Mouse (Mus musculus): ENCODE measurements around the gene Gcnt3.

Gene Gcnt3

DNA sequence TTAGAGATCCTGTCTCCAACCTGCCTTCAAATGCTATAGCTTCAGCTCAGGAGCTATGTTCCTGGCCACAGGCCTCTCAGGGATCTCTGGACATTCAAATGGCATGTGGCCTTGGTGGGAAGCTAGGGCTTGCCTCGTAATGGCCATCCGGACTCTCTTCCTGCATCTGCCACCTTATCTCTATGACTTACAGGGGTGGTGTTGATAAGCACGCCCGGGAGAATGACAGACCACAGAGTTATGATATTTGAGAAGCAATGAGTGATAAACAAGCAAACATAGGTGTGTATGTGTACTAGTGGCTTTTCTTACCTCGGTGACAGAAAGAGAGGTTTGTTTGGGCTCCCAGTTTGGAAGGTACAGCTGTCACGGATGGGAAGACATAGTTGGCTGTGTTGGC lies 8.4 kb upstream of the Gcnt3 start:
- in situ Hi-C loops (cut with MseI, MboI), result no loop called here

DNA sequence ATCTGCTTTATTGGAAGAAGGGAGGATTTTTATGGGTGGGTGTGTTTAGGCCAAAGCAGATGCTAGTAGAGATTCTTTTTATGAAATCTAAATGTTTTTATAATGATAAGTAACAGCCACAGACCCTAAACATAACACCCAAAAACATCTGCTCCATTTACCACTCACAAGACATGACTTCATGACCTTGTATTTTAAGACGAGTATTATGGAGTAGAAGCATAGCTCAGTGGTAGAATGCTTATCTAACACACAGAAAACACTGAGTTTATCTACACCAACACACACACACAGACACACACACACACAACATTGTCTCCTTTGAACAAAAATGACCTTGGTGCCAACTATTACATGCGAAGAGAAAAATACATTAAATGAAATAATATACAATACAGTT lies 7.0 kb upstream of the Gcnt3 start:
- in situ Hi-C loops (cut with MseI, MboI), result no loop called here

DNA sequence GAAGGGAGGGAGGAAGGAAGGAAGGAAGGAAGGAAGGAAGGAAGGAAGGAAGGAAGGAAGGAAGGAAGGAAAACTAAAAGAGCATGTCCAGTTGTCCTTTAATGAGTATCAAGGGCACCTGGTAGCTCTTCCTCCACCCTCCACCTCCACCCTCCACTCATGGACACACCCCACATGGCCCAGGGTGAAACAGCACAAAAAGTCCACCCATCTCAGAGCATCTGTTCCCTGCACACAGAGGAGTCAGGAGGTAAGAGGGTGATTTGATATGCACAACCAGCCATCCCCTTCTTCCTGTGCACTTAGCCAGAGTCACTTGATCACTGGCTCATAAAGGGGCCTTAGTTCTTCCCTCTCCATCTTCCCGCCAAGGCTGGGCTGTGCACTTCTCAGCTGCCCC lies 5.0 kb upstream of the Gcnt3 start:
- in situ Hi-C loops (cut with MseI, MboI), result no loop called here

DNA sequence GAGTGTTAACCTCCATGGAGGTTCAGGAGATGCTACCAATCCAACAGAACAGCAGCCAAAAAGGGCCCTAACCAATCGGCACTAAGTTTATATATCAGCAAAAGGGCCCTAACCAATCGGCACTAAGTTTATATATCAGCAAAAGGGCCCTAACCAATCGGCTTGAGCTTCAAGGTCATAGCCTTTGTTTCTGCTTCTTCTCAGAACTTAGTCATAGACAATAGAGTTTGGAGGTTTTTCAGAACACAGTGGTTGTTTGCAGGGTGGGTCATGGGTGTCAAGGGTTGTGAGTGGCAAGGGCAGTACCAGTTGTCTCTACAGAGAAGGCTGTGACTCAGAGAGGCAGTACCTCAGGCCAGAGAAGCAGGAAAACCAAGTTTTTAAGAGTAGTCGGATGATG lies 4.2 kb upstream of the Gcnt3 start:
- in situ Hi-C loops (cut with MseI, MboI), result no loop called here

DNA sequence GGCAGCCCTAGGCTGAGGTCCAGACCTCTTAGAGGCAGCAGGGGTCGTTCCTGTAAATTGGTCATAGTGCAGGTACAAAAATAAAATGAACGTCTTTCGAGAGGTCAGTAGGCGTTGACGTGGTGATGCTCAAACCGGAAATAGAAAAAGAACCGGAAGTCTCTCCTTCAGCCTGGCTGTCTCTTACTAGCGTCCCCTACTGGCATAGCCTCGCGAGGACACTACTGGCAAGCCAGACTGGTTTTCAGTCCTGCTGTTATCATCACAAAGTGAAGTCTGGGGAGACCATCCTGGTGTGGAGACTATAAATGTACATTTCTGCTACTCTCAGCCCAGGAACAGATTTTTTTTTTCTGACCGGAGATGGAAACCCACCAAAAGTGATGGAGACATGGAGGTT lies 2.7 kb upstream of the Gcnt3 start:
- in situ Hi-C loops (cut with MseI, MboI), result no loop called here

DNA sequence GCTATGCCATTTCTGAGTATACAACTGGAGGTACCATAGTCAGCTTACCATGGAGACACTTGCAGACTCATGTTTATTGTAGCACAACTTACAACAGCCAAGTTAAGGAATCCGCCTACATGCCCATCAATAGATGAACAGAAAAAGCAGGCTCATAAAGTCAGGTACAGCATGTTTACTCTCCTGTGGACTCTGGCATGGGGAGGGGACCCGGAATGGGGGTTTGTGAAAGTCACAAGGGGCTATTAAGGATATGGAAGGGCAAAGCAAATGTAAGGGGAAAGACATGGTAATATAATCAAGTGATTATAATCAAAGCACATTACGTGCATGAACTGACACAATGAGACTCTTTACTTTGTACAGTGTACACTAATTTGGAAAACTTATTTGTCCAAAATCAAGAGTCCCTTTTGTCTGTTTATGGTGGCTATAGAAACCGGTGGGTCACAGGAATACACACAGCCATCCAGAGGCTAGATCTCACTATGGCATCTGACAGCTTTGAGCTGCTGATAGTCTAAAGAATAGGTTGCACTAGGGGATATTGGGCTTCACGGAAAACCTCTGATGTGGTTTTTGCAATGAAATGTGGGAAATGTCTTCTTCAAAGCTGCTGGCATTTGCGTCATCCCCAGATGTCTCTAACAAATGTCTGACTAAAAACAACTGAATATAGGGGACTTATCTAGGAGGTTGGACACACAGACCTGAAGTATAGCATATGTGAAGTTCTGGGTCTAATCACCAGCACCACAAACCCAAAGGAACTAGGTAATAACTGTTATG lies 1.9 kb upstream of the Gcnt3 start:
- in situ Hi-C loops (cut with MseI, MboI), result no loop called here

DNA sequence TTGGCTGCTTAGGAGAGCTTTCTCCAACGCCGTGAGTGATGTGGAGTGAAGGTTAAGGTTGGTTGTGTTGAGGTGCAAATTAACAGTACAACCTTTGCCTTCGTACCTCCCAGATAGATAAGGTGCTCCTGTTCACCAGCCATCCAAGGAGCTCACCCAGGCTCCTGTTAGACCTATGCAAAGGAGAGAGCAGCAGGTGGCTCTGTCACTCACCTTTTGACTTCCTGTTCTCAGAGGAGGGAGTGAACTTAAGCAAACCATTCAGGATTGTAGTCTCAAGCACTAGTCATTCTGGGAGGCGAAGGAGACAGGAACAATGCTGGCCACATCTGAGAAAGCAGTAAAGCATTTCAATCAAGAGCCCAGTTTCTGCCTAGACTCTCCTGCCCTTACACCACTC lies 1.2 kb downstream of the Gcnt3 start:
- in situ Hi-C loops (cut with MseI, MboI), result no loop called here

DNA sequence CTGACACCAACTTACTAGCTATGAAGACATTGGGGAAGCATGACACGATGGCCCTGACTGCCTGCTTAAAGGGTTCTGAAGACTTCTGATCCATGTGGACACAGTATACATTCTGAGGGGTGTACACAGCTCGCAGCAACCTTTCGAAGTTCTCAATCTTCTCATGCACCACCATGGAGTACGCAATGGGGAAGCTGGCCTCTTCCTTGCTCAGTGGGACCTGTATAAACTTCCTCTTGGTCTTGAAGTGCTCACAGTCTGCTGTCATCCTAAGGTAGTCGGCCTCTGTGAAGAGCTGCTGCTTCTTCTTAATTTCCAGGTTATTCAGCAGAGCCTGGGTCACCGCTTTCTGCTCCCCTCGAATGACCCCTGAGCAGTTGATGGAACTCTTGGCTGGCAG lies 3.2 kb downstream of the Gcnt3 start:
- in situ Hi-C loops (cut with MseI, MboI), result no loop called here

DNA sequence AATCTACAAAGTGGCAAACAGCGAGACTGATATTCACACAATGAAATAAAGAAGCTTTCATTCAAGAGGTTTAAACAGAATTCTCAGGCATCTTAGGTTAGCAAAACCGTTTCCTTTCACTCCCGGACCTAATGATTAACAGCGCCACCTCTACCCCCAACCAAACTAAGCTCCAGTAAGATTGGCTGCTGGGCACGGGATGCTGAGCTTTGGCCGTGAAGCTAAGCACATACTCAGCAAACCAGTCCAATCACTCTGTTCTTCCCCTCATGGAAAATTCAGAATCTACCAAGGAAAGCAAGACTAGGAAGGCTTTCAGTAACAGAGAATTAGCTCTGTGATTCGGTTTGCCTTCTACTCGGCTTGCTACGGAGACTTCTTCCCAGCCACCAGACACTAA lies 4.8 kb downstream of the Gcnt3 start:
- in situ Hi-C loops (cut with MseI, MboI), result no loop called here

DNA sequence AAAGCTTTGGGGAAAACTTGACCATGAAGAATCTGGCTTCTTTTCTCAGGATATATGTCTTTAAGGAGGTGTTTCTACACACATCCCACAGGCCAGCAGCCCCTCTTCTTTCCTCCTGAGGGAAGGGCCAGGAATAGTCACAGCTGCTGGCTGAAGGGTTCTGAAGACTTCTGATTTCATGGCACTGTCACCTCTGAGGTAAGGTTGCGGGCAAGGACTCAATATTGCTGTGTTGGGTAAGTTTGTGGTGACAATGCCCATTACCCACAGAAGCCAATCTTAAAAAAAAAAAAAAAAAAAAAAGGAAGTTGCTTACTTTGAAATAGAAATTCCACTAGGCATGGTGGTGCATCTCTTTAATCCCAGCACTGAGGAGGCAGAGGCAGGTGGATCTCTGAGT lies 5.7 kb downstream of the Gcnt3 start:
- in situ Hi-C loops (cut with MseI, MboI), result no loop called here

DNA sequence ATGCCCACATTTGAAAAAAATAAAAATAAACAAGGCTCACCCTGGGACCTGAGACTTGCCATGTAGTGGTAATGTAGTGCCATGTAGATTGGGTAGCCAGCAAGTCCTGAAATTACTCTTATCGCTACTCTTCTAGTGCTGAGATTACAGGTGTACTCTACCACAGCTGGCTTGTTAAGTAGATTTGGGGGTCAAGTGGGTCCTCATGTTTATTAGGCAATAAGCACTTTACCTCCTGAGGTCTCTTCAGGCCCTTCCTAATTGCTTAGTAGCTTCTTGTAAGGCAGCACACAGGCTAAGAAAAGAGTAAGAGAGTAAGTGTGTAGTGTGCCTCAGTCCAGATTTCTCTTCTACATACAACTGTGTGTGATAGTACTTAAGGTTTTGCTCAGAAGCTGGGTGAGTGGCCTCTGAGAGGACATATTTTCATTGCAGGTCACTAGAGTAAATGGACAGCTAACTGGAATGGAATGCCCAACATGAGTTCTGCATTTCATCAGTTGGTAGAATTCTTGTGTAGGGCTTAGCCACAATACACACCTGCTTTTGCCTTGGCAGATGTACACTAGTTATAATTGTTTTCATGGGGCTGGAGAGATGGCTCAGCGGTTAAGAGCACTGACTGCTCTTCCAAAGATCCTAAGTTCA lies 12.4 kb downstream of the Gcnt3 start:
- in situ Hi-C loops (cut with MseI, MboI), result no loop called here

DNA sequence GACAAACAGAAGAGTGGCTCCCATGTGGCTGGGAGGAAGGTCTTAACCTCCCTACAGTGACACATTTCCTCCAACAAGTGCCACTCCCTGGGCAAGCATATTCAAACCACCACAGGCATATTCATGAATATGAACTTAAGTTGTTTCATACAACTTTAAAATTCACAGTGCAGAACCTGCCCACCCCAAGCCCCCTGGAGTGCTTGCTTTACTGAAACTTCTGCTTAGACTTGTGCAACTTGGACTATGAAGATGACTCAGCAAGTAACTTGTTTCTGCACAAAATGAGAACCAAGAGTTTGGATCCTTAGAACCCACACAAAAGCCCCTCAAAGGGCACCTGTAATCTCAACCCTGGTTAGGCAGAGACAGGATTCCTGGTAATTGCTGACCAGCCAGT lies 13.2 kb downstream of the Gcnt3 start:
- in situ Hi-C loops (cut with MseI, MboI), result loop anchor here in 1 of 2 experiments (5.0 kb wide), 1 partner anchor 53 kb away; no protein-coding TSS in a partner anchor

DNA sequence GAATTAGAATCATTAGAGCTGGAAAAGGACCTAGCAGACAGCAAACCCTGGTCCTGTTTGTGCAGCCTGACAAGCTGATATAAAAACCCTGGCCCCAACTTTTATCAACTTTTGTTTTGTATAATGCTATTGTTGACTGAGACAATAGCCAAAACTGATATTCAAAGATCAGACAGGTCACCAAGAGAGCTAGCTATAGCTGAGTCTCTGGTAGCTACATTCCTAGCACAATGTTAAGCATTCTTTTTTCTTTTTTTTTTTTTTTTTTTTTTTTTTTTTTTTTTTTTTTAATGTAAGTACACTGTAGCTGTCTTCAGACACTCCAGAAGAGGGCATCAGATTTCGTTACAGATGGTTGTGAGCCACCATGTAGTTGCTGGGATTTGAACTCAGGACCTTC lies 14.3 kb downstream of the Gcnt3 start:
- in situ Hi-C loops (cut with MseI, MboI), result loop anchor here in 1 of 2 experiments (5.0 kb wide), 1 partner anchor 54 kb away; no protein-coding TSS in a partner anchor

DNA sequence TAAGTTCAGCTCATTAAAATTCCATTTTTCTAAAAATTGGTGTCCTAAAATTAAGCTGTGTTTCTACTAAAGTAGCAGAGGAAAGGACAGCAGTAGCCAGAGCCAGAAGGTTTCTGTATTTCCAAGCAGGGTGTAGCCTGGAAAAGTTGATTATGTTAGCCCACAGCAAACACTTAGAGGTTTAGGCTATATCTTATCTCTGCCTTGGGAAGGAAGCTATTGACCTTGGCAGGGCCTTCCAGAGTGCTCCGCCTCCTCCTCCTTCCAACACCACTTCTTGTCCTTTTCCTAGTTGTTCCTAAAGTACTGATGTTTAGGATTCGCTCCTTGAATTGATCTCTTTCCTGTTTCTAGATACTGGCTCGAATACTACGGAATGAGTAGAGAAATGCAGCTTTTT lies 15.8 kb downstream of the Gcnt3 start:
- in situ Hi-C loops (cut with MseI, MboI), result loop anchor here in 1 of 2 experiments (5.0 kb wide), 1 partner anchor 55 kb away; no protein-coding TSS in a partner anchor

DNA sequence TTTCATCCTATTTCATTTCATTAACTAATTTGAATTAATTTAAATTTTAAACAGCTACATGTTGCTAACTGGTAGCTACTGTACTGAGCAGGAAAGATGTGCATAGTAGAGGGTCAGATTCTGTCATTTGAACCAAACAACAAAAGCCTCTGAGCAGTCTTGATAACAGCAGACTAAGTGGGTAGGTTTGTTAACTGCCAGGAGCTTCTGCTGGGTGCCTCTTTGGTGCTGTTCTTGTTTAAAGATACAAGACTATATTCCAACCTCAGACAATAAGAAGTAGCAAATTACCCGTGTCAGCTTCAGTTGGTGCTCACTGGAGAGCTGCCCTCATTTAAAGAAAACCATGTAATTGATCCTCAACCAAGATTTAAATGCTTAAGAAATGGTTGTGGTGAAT lies 16.3 kb downstream of the Gcnt3 start:
- in situ Hi-C loops (cut with MseI, MboI), result loop anchor here in 1 of 2 experiments (5.0 kb wide), 1 partner anchor 56 kb away; no protein-coding TSS in a partner anchor

DNA sequence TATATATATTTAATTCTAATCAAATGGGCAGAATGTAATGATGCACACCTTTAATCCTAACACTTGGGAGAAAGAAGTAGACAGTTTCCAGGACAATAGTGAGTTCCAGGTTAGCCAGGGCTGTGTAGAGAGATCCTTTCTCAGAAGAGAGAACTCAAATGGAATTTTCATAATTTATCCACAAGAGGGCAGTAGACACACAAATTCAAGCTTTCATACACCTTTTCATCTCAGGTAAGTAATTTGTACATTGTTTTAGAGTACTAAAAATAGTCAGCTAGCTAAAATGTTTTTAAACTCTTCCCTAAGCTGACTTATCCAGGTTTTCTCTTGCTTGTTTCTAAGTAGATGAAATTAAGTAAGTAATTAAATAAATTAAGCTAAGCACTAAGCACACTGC lies 19.0 kb downstream of the Gcnt3 start:
- in situ Hi-C loops (cut with MseI, MboI), result loop anchor here in 1 of 2 experiments (5.0 kb wide), 1 partner anchor 63 kb away; no protein-coding TSS in a partner anchor

DNA sequence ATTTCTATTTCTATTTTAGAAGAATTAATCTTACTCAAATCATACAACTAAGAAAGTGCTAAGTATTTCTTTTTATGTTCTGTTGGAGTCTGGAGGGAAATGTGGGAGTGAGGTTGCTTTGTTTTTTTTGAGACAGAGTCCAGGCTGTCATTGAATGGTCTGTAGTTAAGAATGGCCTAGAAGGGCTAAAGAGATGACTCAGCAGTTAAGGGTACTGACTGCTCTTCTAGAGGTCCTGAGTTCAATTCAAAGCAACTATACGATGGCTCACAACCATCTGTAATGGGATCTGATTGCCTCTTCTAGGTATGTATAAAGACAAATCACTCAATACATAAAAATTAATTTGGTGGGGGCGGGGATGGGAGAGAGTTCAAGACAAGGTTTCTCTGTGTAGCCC lies 22.3 kb downstream of the Gcnt3 start:
- in situ Hi-C loops (cut with MseI, MboI), result loop anchor here in 1 of 2 experiments (5.0 kb wide), 1 partner anchor 67 kb away; no protein-coding TSS in a partner anchor

DNA sequence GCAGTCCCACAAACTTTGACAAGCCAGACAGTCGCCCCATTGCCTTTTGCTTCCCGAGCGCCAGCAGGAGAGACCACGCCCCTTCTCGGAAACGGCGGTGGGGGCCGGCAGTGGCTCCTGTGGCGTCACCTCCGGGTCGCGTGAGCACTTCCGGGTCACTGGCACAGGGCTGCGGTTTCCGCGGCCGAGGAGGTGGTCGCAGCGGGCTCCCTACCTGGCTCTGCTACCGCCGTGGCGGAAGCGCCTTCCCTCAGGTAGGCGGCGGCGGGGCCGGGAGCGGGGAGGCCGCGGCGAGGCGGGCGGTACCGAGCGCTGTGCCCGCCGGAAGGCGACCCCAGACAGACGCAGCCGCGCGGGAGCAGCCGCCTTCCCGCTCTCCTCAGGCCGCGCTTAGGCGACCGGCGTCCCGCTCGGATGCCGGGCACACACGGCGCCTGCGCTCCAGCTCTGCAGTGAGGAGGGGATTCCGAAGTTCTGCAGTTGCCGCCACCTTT lies 25.4 kb downstream of the Gcnt3 start, which contains the start of gene Gtf2a2:
TSS of gene Gtf2a2 (plus strand) at position 143 of the 494 bp plus-strand sequence.
- in situ Hi-C loops (cut with MseI, MboI), result no loop called here

DNA sequence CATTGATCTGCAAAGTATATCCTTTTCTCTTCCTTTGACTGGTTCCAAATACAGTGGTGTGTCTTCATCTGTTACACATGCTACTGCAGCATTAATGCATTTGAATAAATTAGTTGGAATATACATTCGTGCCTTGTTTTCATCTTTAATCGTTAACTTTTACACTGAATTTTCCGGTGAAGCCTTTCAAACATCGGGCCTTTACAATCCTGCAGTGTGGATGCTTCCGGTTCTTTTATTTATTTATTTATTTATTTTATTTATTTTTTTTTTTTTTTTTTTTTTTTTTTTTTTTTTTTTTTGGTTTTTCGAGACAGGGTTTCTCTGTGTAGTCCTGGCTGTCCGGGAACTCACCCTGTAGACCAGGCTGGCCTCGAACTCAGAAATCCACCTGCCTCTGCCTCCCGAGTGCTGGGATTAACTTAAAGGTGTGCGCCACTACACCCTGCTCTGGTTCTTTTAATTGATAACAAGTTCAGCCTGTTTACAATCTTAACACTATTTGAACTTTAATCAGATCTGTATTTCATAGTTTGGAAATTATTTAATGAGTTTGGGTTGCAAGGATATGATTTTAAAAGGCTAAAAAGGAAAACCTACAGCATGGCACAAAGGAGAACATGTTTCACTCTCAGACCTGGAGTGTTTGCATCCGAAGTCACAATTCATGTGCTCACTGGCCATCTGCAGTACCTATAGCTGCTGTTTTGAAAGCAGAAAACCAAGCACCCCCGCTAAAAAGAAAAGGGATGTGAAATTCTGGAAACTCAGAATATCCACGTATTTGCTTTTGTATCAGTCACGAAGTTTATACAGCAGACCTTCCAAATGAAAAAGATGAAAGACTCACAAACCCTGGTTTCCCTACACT lies 26.1 kb downstream of the Gcnt3 start:
- in situ Hi-C loops (cut with MseI, MboI), result no loop called here

DNA sequence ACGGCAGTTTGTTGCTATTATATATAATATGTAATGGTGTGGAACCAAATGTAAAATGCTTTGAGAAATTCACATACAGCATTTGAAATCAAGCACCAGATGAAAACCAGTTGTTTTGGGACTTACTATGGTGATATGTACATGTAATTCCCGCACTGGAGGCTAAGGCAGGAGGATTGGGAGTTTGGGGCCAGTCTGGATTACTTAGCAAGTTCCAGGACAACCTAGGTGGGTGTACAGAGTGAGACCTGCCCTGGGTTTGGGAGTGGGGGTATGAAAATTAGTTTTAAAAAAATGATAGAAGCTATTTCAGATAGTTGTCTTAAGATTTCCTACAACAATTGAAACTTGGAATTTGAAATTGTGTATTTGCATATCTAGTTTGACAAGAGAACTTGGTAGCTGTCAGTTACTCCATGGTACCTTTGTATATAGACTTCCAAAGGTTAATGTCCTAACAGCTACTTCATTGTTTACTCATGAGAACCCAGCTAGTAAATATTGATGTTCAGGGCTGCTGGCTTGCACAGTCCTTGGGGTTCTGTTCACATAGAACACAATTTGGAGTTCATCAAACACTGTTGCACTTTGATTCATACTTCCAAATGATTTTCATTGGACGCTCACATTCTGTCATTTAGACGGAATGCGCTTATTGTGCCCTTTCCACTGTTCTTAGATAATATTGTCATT lies 27.0 kb downstream of the Gcnt3 start:
- in situ Hi-C loops (cut with MseI, MboI), result no loop called here

DNA sequence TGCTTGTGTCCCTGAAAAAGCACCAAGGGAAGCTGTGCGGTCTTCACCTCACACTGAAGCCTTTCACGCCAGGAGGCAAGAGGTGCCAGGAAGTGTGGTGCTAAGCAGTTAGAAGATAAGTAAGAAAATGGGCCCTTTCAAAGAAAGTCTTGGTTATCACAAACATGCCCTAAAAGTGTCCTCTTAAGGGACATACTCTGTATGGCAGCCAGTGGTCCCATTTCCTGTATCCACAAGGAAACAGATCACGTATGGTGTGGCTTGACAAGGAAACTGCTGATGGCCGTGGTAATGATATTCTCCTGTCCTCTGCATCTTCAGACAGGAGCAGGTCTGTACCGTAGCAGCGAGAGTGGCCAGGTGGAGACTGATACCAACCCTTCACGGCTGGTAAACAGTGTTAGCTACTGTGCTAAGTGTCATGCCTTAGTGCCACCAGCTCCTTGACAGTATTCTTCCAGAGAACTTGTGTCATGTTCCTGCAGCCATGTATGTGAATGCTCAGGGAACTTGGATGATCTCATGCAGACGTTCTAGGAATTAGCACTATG lies 28.1 kb downstream of the Gcnt3 start:
- in situ Hi-C loops (cut with MseI, MboI), result no loop called here
